Mouse (Mus musculus) right cerebral cortex, postnatal 36 days (tissue): Measurements from ENCODE around the gene Usp20.

Source experiments
- DNase-seq, 2 experiments: peaks; one replicate each; pipeline ENCODE4 v3.0.0; 2022; ENCODE audit warnings: low spot score in 2 of 2, mixed read lengths in 1 of 2

Gene Usp20

DNA sequence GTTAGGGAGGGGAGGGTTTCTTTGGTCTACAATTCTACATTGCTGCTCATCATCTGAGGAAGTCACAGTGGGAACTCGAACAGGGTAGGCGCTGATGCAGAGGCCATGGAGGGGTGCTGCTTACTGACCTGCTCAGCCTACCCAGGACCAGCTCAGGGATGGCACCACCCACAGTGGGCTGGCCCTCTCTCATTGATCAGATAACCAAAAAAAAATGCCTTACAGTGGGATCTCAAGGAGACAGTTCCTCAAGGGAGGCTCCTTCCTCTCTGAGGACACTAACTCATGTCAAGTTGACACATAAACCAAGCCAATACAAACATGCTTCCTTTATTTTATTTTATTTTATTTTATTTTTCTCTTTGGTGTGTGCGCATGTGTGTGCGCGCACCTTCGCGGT is 87.4 kb downstream of the Usp20 start:
- DNase-seq: no peak
